Mouse (Mus musculus) cerebellum, adult 2 months (tissue): Measurements from ENCODE around the gene Krtap28-13.

Source experiments
- CTCF ChIP-seq: fragments of 200-500 bp; IDR thresholded peaks from 2 replicates; pipeline ENCODE4 v1.5.1; 2011; ENCODE audit warnings: low read depth, mild to moderate bottlenecking, control low read depth, low read length, moderate library complexity, borderline replicate concordance; ENCODE audit not compliant: insufficient read depth
- POLR2A ChIP-seq: fragments of 200-500 bp; IDR thresholded peaks from 2 replicates; pipeline ENCODE4 v1.6.1; 2011; ENCODE audit warnings: low read length, control low read depth, borderline replicate concordance; ENCODE audit not compliant: insufficient read depth

- TF ChIP-seq CTCF (no peak), POLR2A (no peak)
Observed at GRCm38 (mm10) chr1:83058481-83058880, 2.2 kb upstream of the Krtap28-13 start.
